Mouse (Mus musculus) neural tube, embryonic 15.5 days (tissue): ENCODE measurements around the gene Lca5l. TPM values are rescaled to one million over a fixed set of nuclear protein-coding genes. Genes with fewer than 3 reads are reported as not detected.

ENCODE experiments used
- ATAC-seq: fragments of 200-750 bp; cut with Nextera tagmentation; 2 replicates; pipeline ENCODE4 v1.8.0; 2017; ENCODE audit warnings: mild to moderate bottlenecking, moderate TSS enrichment, moderate library complexity; ENCODE audit not compliant: low FRiP score
- H3K27ac ChIP-seq: fragments of 300-500 bp; sonication (generic); replicated peaks from 2 replicates; pipeline ENCODE4 v1.5.1; 2015; ENCODE audit warnings: mild to moderate bottlenecking, inconsistent platforms
- H3K27me3 ChIP-seq: fragments of 300-500 bp; sonication (generic); replicated peaks from 2 replicates; pipeline ENCODE4 v1.6.1; 2015; ENCODE audit warnings: inconsistent platforms
- H3K36me3 ChIP-seq: fragments of 300-500 bp; sonication (generic); 2 replicates; pipeline ENCODE4 v1.6.1; 2015; ENCODE audit warnings: inconsistent platforms
- H3K4me1 ChIP-seq: fragments of 300-500 bp; sonication (generic); 2 replicates; pipeline ENCODE4 v1.6.1; 2015; ENCODE audit warnings: inconsistent platforms
- H3K4me2 ChIP-seq: fragments of 300-500 bp; sonication (generic); 2 replicates; pipeline ENCODE4 v1.6.1; 2015; ENCODE audit warnings: inconsistent platforms, mild to moderate bottlenecking, moderate library complexity
- H3K4me3 ChIP-seq: fragments of 300-500 bp; sonication (generic); replicated peaks from 2 replicates; pipeline ENCODE4 v1.5.1; 2015; ENCODE audit warnings: mild to moderate bottlenecking, inconsistent platforms
- H3K9ac ChIP-seq: fragments of 300-500 bp; sonication (generic); replicated peaks from 2 replicates; pipeline ENCODE4 v1.6.1; 2015; ENCODE audit warnings: mild to moderate bottlenecking, inconsistent platforms
- H3K9me3 ChIP-seq: fragments of 300-500 bp; sonication (generic); replicated peaks from 2 replicates; pipeline ENCODE4 v1.6.1; 2016; ENCODE audit warnings: inconsistent platforms
- WGBS: fragments of 180-500 bp; shearing (Covaris S2); methylation state at CpG from one replicate; pipeline ENCODE4 v1.1.7; 2015; ENCODE audit warnings: mixed read lengths; 5-methylcytosine and 5-hydroxymethylcytosine counted together
- polyA plus RNA-seq: library from polyadenylated mRNA; unstranded; fragments of >200 nt; fragmentation: Nextera tagmentation; extraction: Ambion mirVana; gene quantifications from 2 replicates; pipeline ENCODE4 v1.2.1, GENCODE M21; 2015

Gene Lca5l
- polyA plus RNA-seq, 1 experiment from 2014 or later, result 1.9 TPM

DNA sequence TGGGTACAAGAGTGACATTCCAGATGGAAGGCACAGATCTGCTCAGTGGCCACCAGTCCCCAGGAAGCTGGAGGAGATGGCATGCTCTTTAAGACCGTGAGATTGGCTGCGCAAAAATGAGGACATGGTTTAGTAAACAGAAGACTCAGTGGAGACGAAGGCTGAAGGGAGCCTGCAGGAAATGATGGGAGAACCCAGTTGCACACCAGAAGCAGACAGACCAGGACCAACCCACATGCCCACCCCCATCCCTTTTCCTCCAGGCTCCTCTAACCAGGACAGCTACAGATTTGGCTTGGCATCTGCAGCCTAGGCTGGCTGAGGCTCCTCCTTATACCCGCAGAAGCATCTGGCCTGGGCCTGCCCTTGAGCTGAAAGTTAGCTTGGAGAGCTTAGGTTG is 30.7 kb downstream of the Lca5l start:
- no peaks in the 10 kb centered on the region for H3K36me3 ChIP-seq
- H3K4me3 ChIP-seq, result no peak overlapping the region
- WGBS, result 95% methylated on average over 4 of the region's 4 CpGs
- no peaks in the 10 kb centered on the region for H3K27me3 ChIP-seq
- H3K4me2 ChIP-seq, result no peak overlapping the region
- H3K9me3 ChIP-seq, result no peaks in the 10 kb centered on the region
- ATAC-seq, result no peak
- no peak overlapping the region for H3K9ac ChIP-seq
- peaks cover 35% of the 10 kb centered on the region for H3K4me1 ChIP-seq
- no peak overlapping the region for H3K27ac ChIP-seq

DNA sequence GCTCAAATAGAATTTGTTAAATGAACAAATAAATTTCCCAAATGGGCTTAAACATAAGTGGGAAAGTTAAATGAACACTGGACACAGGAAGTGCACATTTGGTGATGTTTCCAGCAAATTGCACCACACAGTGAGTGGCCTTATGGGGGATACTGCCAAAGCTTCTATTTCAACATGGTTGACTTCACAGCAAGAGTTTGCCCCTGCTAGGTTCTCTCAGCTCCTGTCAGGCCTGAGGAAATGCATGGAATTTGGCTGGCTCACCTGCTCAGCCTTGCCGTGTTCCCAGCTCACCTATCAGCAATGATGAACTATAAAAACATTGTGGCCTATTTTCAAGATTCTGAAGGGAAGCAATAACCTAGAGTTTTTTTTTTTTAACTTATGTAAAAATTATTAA is 31.1 kb downstream of the Lca5l start:
- H3K4me2 ChIP-seq, result no peak overlapping the region
- 82% methylated on average over 1 of the region's 1 CpGs for WGBS
- no peak for ATAC-seq
- H3K9me3 ChIP-seq, result no peaks in the 10 kb centered on the region
- H3K27me3 ChIP-seq, result no peaks in the 10 kb centered on the region
- peaks cover 35% of the 10 kb centered on the region for H3K4me1 ChIP-seq
- H3K27ac ChIP-seq, result no peak overlapping the region
- no peak overlapping the region for H3K9ac ChIP-seq
- H3K4me3 ChIP-seq, result no peak overlapping the region
- no peaks in the 10 kb centered on the region for H3K36me3 ChIP-seq

DNA sequence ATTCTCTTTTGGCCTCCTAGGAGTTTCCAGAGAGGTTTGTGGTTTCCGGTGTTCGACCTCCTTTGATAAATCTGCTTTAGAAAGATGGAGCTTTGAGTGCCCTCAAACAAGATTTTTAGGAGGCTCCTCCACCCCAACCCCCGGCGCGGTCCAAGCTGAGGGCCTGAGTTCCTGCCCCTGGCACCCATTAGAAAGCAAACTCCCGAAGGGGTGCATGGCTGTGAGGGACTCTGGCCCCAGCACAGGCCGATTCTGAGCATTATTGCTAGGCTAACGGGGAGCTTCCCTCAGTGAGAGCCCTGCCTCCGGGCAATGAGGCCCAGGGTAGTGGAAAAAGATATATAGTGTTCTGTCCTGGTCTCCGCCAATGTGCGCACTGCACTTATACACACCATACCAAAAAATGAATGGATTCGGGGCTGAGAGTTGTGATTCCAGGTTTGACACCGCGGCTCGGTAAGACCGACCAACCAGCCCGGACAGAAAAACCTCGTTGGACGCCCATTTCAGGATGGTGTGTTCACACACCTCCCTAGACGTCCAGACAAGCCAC is 32.2 kb downstream of the Lca5l start:
- H3K4me2 ChIP-seq, result peak overlapping the region; percentile 92
- peak overlapping the region; percentile 76 for H3K9ac ChIP-seq
- peaks cover 4% of the 10 kb centered on the region; the same call in 1 of the 2 replicates for H3K36me3 ChIP-seq
- H3K9me3 ChIP-seq, result no peaks in the 10 kb centered on the region
- H3K4me1 ChIP-seq, result peaks cover 35% of the 10 kb centered on the region
- H3K27me3 ChIP-seq, result no peaks in the 10 kb centered on the region
- H3K4me3 ChIP-seq, result peak overlapping the region; percentile 50
- peak overlapping the region; percentile 79 for H3K27ac ChIP-seq
- WGBS, result 78% methylated on average over 20 of the region's 20 CpGs
- ATAC-seq, result 0 out of 2 replicates have a peak, but pooled peaks have one; percentile 1

DNA sequence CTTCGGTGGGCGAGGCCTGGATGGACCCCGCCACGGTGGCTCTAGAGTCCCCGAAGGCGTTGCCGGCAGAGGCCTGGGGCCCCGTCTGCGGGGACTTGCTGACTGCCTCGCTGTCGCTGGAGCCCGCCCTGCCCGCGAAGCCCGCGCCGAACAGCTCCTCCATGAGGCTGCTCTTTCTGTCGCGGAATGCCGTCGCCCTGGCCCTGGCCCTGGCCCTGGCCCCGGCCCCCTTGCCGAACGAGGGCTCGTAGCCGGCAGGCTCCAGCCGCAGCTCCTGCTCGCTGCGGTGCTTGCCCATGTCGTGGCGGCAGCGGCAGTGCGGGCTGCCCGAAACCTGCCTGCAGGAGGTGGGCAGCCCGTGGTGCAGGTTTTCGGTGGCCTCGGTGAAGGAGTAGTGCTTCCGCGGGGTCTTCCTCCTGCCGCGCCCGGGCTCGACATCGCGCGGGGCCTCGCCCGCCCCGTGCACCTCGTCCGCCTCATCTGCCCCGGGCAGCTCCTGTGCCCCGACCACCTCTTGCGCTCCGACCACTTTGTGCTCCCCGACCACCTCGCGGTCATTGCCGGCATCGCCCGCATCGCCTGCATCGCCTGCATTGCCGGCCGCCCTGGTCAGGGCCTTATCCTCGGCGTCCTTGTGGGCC is 32.9 kb downstream of the Lca5l start:
- peak overlapping the region; percentile 79 for H3K27ac ChIP-seq
- H3K9ac ChIP-seq, result peak overlapping the region; percentile 76
- H3K36me3 ChIP-seq, result peaks cover 11% of the 10 kb centered on the region
- H3K4me1 ChIP-seq, result peaks cover 35% of the 10 kb centered on the region
- H3K4me3 ChIP-seq, result peak overlapping the region; percentile 50
- peak overlapping the region; percentile 92 for H3K4me2 ChIP-seq
- WGBS, result under 1% methylated on average over 64 of the region's 67 CpGs
- peak; percentile 68 for ATAC-seq
- no peaks in the 10 kb centered on the region for H3K27me3 ChIP-seq
- H3K9me3 ChIP-seq, result no peaks in the 10 kb centered on the region

DNA sequence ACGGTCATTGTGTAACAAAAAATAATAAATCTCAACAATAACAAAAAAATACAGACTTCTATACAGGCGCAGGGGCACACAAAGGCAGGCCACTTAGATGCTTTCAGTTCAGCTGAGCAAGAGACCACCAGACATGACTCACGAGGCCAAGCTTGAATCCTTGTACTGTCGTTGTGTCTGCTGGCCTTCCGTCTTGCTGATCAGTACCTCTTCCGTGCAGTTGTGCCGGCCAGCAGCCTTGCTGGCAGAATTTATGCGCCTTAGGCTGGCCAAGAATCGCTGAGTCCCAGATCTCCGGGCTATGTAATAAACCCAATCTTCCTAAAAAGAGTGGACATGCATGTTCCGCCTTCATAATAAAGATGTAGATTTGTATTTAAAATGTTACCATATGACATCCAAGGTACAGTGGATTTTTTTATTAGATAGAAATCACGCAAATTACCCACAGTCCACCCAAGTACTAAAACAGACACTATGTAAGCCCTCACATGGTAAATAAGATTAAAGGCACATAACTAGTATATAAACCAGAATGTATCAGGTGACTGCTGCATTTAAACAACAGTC is 33.5 kb downstream of the Lca5l start:
- ATAC-seq, result peak; percentile 30; the same call in 1 of the 2 replicates
- peak overlapping the region; percentile 50 for H3K4me3 ChIP-seq
- no peaks in the 10 kb centered on the region for H3K9me3 ChIP-seq
- 42% methylated on average over 12 of the region's 12 CpGs for WGBS
- H3K27ac ChIP-seq, result peak overlapping the region; percentile 79
- H3K36me3 ChIP-seq, result peaks cover 17% of the 10 kb centered on the region
- H3K9ac ChIP-seq, result peak overlapping the region; percentile 76
- no peaks in the 10 kb centered on the region for H3K27me3 ChIP-seq
- peaks cover 35% of the 10 kb centered on the region for H3K4me1 ChIP-seq
- peak overlapping the region; percentile 92 for H3K4me2 ChIP-seq

DNA sequence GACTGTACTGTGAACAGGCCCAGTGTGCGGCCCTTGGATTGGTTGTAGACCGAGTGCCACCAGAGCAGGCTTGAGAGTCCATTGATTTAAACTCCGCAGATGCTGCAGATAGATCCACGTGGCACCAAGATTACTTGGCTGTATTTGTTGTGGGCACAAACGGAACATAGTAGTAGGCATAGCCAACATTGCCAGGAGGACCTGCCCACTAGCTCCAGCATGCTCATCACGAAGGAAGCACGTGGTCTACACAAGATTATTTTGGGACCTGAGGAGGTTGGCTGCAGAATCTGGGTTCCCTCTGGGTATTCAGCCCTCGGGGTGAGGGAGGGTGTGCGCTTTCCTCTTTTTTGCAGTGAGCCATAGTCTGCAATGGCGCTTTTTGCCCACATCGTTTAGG is 34.9 kb downstream of the Lca5l start:
- H3K9me3 ChIP-seq, result no peaks in the 10 kb centered on the region
- peaks cover 30% of the 10 kb centered on the region for H3K36me3 ChIP-seq
- no peak for ATAC-seq
- no peak overlapping the region for H3K27ac ChIP-seq
- H3K4me3 ChIP-seq, result no peak overlapping the region
- H3K27me3 ChIP-seq, result no peaks in the 10 kb centered on the region
- no peak overlapping the region for H3K4me2 ChIP-seq
- no peak overlapping the region for H3K9ac ChIP-seq
- H3K4me1 ChIP-seq, result peaks cover 35% of the 10 kb centered on the region
- 70% methylated on average over 11 of the region's 11 CpGs for WGBS

DNA sequence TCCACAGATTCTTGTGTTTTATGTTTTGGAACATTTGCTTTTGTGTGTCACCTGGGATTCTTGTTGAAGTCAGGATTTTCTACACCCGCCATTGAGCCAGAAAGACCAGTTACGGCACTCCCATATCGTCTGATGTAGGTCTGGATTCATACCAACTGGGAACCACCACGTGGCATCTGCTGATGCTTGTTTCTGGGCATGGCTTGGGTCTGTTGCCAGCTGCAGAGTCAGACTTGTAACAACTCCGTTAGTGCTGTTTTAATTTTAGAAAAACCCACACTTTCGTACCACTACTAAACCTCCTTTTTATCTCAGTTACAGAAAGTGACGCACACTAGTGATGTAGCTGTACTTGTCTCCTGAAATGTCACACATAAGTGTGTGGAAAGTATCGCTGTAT is 36.1 kb downstream of the Lca5l start:
- H3K27me3 ChIP-seq, result no peaks in the 10 kb centered on the region
- peaks cover 42% of the 10 kb centered on the region for H3K4me1 ChIP-seq
- no peak overlapping the region for H3K4me2 ChIP-seq
- peaks cover 30% of the 10 kb centered on the region for H3K36me3 ChIP-seq
- H3K9ac ChIP-seq, result no peak overlapping the region
- no peak for ATAC-seq
- 80% methylated on average over 8 of the region's 8 CpGs for WGBS
- no peak overlapping the region for H3K4me3 ChIP-seq
- H3K9me3 ChIP-seq, result no peaks in the 10 kb centered on the region
- H3K27ac ChIP-seq, result no peak overlapping the region

DNA sequence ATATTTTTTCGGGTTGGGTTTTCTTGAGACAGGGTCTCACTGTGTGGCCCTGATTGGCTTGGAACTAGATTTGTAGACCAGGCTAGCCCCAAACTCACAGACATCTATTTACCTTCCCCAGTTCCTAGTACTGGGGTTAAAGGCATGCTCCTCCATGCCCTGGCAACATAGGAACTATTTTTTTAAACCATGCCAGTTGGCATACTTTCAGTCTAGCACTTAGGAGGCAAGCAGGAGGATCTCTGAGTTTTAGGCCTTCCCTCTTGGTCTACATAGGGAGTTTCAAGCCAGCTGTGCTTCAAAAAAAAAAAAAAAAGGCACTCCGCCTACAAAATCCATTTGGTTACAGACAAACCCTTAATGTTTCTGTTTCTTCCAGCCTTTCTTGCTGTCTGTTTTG is 37.6 kb downstream of the Lca5l start:
- Histone ChIP-seq H3K4me1 (peaks cover 40% of the 10 kb centered on the region), H3K9me3 (no peaks in the 10 kb centered on the region), H3K4me3 (no peak overlapping the region), H3K9ac (no peak overlapping the region), H3K36me3 (peaks cover 30% of the 10 kb centered on the region), H3K27ac (no peak overlapping the region), H3K4me2 (no peak overlapping the region), H3K27me3 (no peaks in the 10 kb centered on the region)
- no peak for ATAC-seq
- WGBS, result 98% methylated on average over 2 of the region's 2 CpGs

DNA sequence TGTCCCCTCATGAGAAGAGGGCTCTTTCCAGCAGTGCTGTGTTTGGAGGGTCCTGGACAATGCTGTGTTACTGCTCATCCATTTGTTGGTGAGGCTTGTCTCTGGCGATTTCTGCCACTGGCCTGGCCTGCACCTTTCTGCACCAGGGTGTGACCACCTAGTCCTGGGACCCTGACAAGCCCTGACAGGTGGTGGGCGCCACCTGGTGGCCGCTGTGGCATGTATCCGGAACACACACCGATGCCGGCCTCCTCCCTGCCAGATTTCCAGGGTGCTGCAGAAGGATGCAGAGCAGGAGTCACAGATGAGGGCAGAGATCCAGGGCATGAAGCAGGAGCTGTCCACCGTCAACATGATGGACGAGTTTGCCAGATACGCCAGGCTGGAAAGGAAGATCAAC is 40.5 kb downstream of the Lca5l start:
- no peak for ATAC-seq
- peaks cover 30% of the 10 kb centered on the region for H3K36me3 ChIP-seq
- no peak overlapping the region for H3K27ac ChIP-seq
- H3K4me1 ChIP-seq, result peaks cover 39% of the 10 kb centered on the region
- no peaks in the 10 kb centered on the region for H3K9me3 ChIP-seq
- H3K9ac ChIP-seq, result no peak overlapping the region
- WGBS, result 20% methylated on average over 9 of the region's 9 CpGs
- H3K27me3 ChIP-seq, result no peaks in the 10 kb centered on the region
- H3K4me2 ChIP-seq, result no peak overlapping the region
- H3K4me3 ChIP-seq, result no peak overlapping the region

DNA sequence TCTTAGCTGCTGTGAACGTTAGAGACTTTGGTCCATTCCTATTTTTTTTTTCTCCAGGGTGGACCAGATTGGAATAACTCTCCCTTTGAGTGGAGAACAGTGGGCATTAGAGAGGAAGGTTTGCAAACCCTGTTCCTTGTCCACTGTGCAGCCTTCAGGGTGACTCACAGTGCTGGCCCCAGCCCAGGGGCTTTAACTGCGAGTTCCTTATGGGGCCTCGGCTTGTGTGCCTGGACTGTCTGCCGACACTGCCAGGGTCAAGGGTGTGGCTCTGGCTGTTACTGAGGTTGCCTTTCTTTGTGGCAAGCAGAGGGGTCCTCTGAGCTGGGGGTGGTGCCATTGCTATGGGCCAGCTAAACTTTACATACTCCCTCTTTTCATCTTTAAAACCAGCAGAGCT is 41.1 kb downstream of the Lca5l start:
- 68% methylated on average over 4 of the region's 4 CpGs for WGBS
- Histone ChIP-seq H3K27ac (no peak overlapping the region), H3K27me3 (no peaks in the 10 kb centered on the region), H3K9ac (no peak overlapping the region), H3K4me1 (peaks cover 45% of the 10 kb centered on the region), H3K4me2 (no peak overlapping the region), H3K9me3 (no peaks in the 10 kb centered on the region), H3K4me3 (no peak overlapping the region), H3K36me3 (peaks cover 30% of the 10 kb centered on the region)
- no peak for ATAC-seq

DNA sequence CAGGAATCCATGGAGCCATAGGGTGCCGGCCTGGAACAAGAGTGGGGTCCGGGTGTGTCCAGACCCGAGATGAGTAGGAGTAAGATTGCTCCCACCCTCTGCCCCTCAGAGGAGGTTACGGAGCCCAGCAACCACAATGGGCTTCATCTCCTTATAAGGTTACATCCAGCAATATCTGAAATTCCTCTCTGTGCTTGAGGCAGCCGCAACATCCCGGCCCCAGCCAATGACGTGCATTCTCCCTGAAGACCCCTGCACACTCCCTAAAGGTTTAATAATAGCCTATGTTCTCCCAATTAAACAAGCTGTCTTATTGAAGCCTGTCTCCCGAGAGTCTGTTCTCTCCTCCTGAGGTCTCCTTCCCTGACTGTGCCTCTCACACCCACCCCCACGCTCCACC is 42.8 kb downstream of the Lca5l start:
- Histone ChIP-seq H3K27me3 (no peaks in the 10 kb centered on the region), H3K9me3 (no peaks in the 10 kb centered on the region), H3K4me2 (no peak overlapping the region), H3K27ac (no peak overlapping the region), H3K9ac (no peak overlapping the region), H3K36me3 (peaks cover 20% of the 10 kb centered on the region), H3K4me3 (no peak overlapping the region), H3K4me1 (peaks cover 48% of the 10 kb centered on the region)
- 80% methylated on average over 9 of the region's 9 CpGs for WGBS
- no peak for ATAC-seq

DNA sequence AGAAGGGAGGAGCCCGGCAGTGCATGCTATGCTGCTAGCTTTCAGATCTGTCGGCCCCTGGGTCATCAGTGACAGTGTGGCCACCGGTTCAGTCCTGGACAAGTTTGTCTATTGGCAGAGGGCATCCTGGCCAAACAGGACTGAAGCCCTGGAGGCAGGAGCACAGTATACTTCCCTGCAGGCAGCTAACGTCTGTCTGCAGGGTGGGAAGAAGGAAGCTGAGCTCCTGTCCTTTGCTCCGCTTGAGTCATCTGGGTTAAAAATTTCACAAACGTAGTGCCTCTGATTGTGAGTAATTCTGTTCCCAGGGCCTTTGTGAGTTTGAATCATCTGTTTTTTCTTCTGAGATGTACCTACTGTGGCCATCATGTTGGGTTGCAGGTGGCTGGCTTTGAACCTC is 43.2 kb downstream of the Lca5l start:
- Histone ChIP-seq H3K27me3 (no peaks in the 10 kb centered on the region), H3K9me3 (no peaks in the 10 kb centered on the region), H3K36me3 (peaks cover 16% of the 10 kb centered on the region), H3K4me3 (no peak overlapping the region), H3K9ac (no peak overlapping the region), H3K4me2 (no peak overlapping the region), H3K4me1 (peaks cover 48% of the 10 kb centered on the region), H3K27ac (no peak overlapping the region)
- 86% methylated on average over 6 of the region's 6 CpGs for WGBS
- no peak for ATAC-seq
